In genomic region chr2:102006143-102006542, GRCm38 (mm10) we compare ENCODE assay signal across 9 mouse cellular contexts.
DNase-seq lines count a peak whose midpoint lies in the region; ATAC-seq lines count a peak whose summit lies in the region.
"Had no signal": no experiment of that assay in that cellular context is flagged by ENCODE, and none has a peak within 500 bp of the region (broad histone marks: within the 10 kb centered on the region; RNA-seq: fewer than 3 reads in every experiment).

No protein-coding gene starts in this region.

- H3K27me3 ChIP-seq in liver, embryonic 12.5 days (replicated peaks) = no peaks in the 10 kb centered on the region
- H3K27me3 ChIP-seq in heart, embryonic 10.5 days (ENCODE audit: insufficient read depth, poor library complexity, severe bottlenecking) = no peaks in the 10 kb centered on the region
- H3K27me3 ChIP-seq in lung, embryonic 16.5 days (ENCODE audit: control insufficient read depth, insufficient read depth, low read depth, low read length) = no peaks in the 10 kb centered on the region
- no peaks in the 10 kb centered on the region for H3K27me3 ChIP-seq in intestine, embryonic 16.5 days (replicated peaks; ENCODE audit: control insufficient read depth, insufficient read depth, low read length)
- H3K27me3 ChIP-seq: Patski had no signal

- peak overlapping the region; percentile 30; the same call in 1 of the 2 replicates for H3K27ac ChIP-seq in liver, embryonic 12.5 days
- peak overlapping the region; percentile 90 for H3K27ac ChIP-seq in heart, embryonic 10.5 days
- H3K27ac ChIP-seq in lung, embryonic 16.5 days (ENCODE audit: low read length) = no peak overlapping the region
- H3K27ac ChIP-seq in intestine, embryonic 16.5 days (ENCODE audit: low read length) = no peak overlapping the region

- no peak overlapping the region for H3K4me2 ChIP-seq in liver, embryonic 12.5 days
- H3K4me2 ChIP-seq in lung, embryonic 16.5 days (ENCODE audit: low read depth, low read length) = no peak overlapping the region
- H3K4me2 ChIP-seq in intestine, embryonic 16.5 days (ENCODE audit: low read depth, low read length) = no peak overlapping the region

- 30% methylated on average over 4 of the region's 4 CpGs for WGBS in liver, embryonic 12.5 days (ENCODE audit: insufficient replicate concordance)
- 7% methylated on average over 4 of the region's 4 CpGs for WGBS in heart, embryonic 10.5 days
- 22% methylated on average over 4 of the region's 4 CpGs for WGBS in lung, embryonic 16.5 days
- WGBS in intestine, embryonic 16.5 days = 34% methylated on average over 4 of the region's 4 CpGs

- no peak overlapping the region for H3K4me3 ChIP-seq in liver, embryonic 12.5 days
- peak overlapping the region; percentile 37; the same call in 1 of the 2 replicates for H3K4me3 ChIP-seq in heart, embryonic 10.5 days
- H3K4me3 ChIP-seq in lung, embryonic 16.5 days (ENCODE audit: low read length) = no peak overlapping the region
- no peak overlapping the region for H3K4me3 ChIP-seq in intestine, embryonic 16.5 days (ENCODE audit: low read length)

- no peaks in the 10 kb centered on the region for H3K9me3 ChIP-seq in liver, embryonic 12.5 days (replicated peaks)
- H3K9me3 ChIP-seq in heart, embryonic 10.5 days = no peaks in the 10 kb centered on the region
- H3K9me3 ChIP-seq in lung, embryonic 16.5 days (ENCODE audit: control insufficient read depth, low read length) = no peaks in the 10 kb centered on the region
- no peaks in the 10 kb centered on the region for H3K9me3 ChIP-seq in intestine, embryonic 16.5 days (ENCODE audit: control insufficient read depth, low read length)

- ATAC-seq in liver, embryonic 12.5 days = no peak
- peak; percentile 59 for ATAC-seq in lung, embryonic 16.5 days (ENCODE audit: low read depth)
- ATAC-seq in intestine, embryonic 16.5 days = no peak
- ATAC-seq: Patski had no signal

- DNase-seq in liver (no peak), adipocyte (ENCODE audit: low spot score) (no peak)
- DNase-seq in heart, embryonic 10.5 days (ENCODE audit: low spot score) = peak; percentile 76
- no peak for DNase-seq in thymus, postnatal 4 days
- no peak for DNase-seq in layer of hippocampus, postnatal 10 days (ENCODE audit: low spot score in 2 of 2)

- H3K36me3 ChIP-seq in liver, embryonic 12.5 days = no peaks in the 10 kb centered on the region
- H3K36me3 ChIP-seq in heart, embryonic 10.5 days = no peaks in the 10 kb centered on the region
- H3K36me3 ChIP-seq in lung, embryonic 16.5 days (ENCODE audit: control insufficient read depth, insufficient read depth, low read length) = no peaks in the 10 kb centered on the region
- H3K36me3 ChIP-seq in intestine, embryonic 16.5 days (ENCODE audit: control insufficient read depth, insufficient read depth, low read length) = no peaks in the 10 kb centered on the region

- H3K4me1 ChIP-seq in liver, embryonic 12.5 days = peaks cover 36% of the 10 kb centered on the region
- H3K4me1 ChIP-seq in heart, embryonic 10.5 days = peaks cover 80% of the 10 kb centered on the region
- peaks cover 47% of the 10 kb centered on the region for H3K4me1 ChIP-seq in lung, embryonic 16.5 days (replicated peaks; ENCODE audit: control insufficient read depth, insufficient read depth, low read length)
- H3K4me1 ChIP-seq in intestine, embryonic 16.5 days (ENCODE audit: control insufficient read depth, insufficient read depth, low read length) = peaks cover 52% of the 10 kb centered on the region

- H3K9ac ChIP-seq in liver, embryonic 12.5 days = no peak overlapping the region
- H3K9ac ChIP-seq in lung, embryonic 16.5 days (ENCODE audit: low read length) = no peak overlapping the region; the same call in 1 of the 2 replicates
- H3K9ac ChIP-seq in intestine, embryonic 16.5 days (ENCODE audit: low read depth, low read length) = no peak overlapping the region

Comparison
In these comparisons a context has a peak if more than half of its experiments do, and no peak if none do; other contexts are left out.
1. H3K27ac ChIP-seq: peak in liver, embryonic 12.5 days (single experiment) and heart, embryonic 10.5 days (single experiment); none in lung, embryonic 16.5 days (single experiment) and intestine, embryonic 16.5 days (single experiment).